Mouse (Mus musculus) heart, adult 11 months (tissue): ENCODE results near the gene Rab15.
"Not testable (repeated sequence)": the region's sequence is repeated elsewhere in the genome, so short reads cannot be mapped to it uniquely, and the experiment has no call there.

ENCODE experiments used
- DNase-seq: peaks from one replicate; pipeline ENCODE4 v3.0.0; 2022

Rab15 gene

GRCm38 (mm10) chr12:76818120-76818519, 4.6 kb downstream of the Rab15 start:
- DNase-seq = peak; percentile 87

- peak; percentile 79 for DNase-seq
Measured at GRCm38 (mm10) chr12:76817176-76817575, 5.5 kb downstream of the Rab15 start.

GRCm38 (mm10) chr12:76816720-76817119, 6.0 kb downstream of the Rab15 start:
- no peak for DNase-seq

GRCm38 (mm10) chr12:76814120-76814519, 8.6 kb downstream of the Rab15 start:
- no peak for DNase-seq

- no peak for DNase-seq
Measured at GRCm38 (mm10) chr12:76813543-76813942, 9.2 kb downstream of the Rab15 start.

- DNase-seq = no peak
Measured at GRCm38 (mm10) chr12:76811006-76811405, 11.7 kb downstream of the Rab15 start.

GRCm38 (mm10) chr12:76810491-76810890, 12.2 kb downstream of the Rab15 start:
- no peak for DNase-seq

- DNase-seq = no peak
Measured at GRCm38 (mm10) chr12:76807796-76808195, 14.9 kb downstream of the Rab15 start.

GRCm38 (mm10) chr12:76805056-76805811, 17.5 kb downstream of the Rab15 start:
- peak; percentile 84 for DNase-seq

- DNase-seq = peak; percentile 89
Measured at GRCm38 (mm10) chr12:76803700-76804252, 18.9 kb downstream of the Rab15 start.

GRCm38 (mm10) chr12:76803028-76803427, 19.7 kb downstream of the Rab15 start:
- DNase-seq = peak; percentile 76

- DNase-seq = no peak
Measured at GRCm38 (mm10) chr12:76798008-76798720, 24.5 kb downstream of the Rab15 start.

- no peak for DNase-seq
Measured at GRCm38 (mm10) chr12:76796938-76797539, 25.7 kb downstream of the Rab15 start.

- no peak for DNase-seq
Measured at GRCm38 (mm10) chr12:76795350-76795749, 27.4 kb downstream of the Rab15 start, which contains the start of gene Gpx2. Gpx2 (minus strand) TSS chr12:76795554.

GRCm38 (mm10) chr12:76792540-76792939, 30.2 kb downstream of the Rab15 start:
- DNase-seq = not testable (repeated sequence)

- no peak for DNase-seq
Measured at GRCm38 (mm10) chr12:76790446-76791084, 32.1 kb downstream of the Rab15 start.

GRCm38 (mm10) chr12:76784056-76784619, 38.6 kb downstream of the Rab15 start:
- DNase-seq = peak; percentile 94

- DNase-seq = peak; percentile 67
Measured at GRCm38 (mm10) chr12:76780639-76781468, 41.9 kb downstream of the Rab15 start.

GRCm38 (mm10) chr12:76779951-76780350, 42.8 kb downstream of the Rab15 start:
- peak; percentile 62 for DNase-seq

- peak; percentile 41 for DNase-seq
Measured at GRCm38 (mm10) chr12:76778305-76779083, 44.2 kb downstream of the Rab15 start.

GRCm38 (mm10) chr12:76777845-76778244, 44.9 kb downstream of the Rab15 start:
- peak; percentile 76 for DNase-seq
